Mouse (Mus musculus) lung, adult 2 months (tissue): ENCODE results near the gene Lrig3.

ENCODE experiments used
- CTCF ChIP-seq: fragments of 200-500 bp; IDR thresholded peaks from 2 replicates; pipeline ENCODE4 v1.5.1; 2011; ENCODE audit warnings: mild to moderate bottlenecking, low read length, control low read depth; ENCODE audit not compliant: insufficient read depth
- POLR2A ChIP-seq: fragments of 200-500 bp; IDR thresholded peaks from 2 replicates; pipeline ENCODE4 v1.6.1; 2011; ENCODE audit warnings: low read depth, mild to moderate bottlenecking, control low read depth, low read length, borderline replicate concordance; ENCODE audit errors: extremely low read depth

- TF ChIP-seq CTCF (no peak), POLR2A (no peak)
Measured at GRCm38 (mm10) chr10:125943098-125943497, 22.9 kb upstream of the Lrig3 start.
